Mouse (Mus musculus) spleen, postnatal 10 days (tissue): ENCODE results near the gene Ppef2.

Experiments
- DNase-seq, 2 experiments: peaks; one replicate each; pipeline ENCODE4 v3.0.0; 2021 to 2022; ENCODE audit warnings: low spot score in 2 of 2

Ppef2 gene

DNA sequence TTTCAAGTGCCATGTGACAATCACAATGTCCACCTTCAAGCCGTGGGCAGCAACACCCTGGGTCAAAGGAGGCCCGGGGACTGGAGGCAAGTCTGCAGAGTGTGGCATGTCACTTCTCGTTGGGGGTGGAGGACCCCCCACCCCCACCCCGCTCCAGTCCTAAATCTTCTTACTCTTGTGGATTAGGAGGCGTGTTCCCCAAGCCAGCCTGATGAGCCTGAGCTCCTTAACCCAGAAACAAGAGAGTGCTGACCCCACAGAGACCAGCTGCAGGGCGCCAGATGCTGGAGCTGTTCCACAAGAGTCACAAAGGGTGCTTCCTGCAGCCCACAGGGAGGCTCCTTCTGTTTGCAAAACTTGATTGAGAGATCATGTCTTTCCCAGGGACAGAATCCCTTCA, at the start of gene Ppef2:
Ppef2 (minus strand) TSS at position 61 of the 400 bp plus-strand sequence.
- no peak for DNase-seq

DNA sequence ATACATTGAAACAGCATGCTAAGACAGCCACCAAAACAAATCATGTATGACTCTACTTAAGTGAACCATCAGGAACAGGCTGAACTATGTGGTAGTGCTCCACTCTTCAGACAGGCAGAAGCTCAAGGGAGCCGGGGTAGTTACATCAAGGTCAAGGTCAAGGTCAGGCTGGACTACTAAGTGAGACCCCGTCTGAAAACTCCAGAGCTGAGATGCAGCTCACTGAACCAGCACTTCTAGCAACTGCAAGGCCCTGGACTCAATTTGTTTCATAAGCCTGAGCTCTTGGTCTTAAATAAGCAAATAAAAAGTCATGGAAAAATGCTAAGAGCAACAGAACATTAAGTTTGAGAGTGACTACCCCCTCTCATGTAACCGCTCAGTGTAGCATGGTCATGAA, 48.2 kb upstream of the Ppef2 start:
- no peak for DNase-seq

DNA sequence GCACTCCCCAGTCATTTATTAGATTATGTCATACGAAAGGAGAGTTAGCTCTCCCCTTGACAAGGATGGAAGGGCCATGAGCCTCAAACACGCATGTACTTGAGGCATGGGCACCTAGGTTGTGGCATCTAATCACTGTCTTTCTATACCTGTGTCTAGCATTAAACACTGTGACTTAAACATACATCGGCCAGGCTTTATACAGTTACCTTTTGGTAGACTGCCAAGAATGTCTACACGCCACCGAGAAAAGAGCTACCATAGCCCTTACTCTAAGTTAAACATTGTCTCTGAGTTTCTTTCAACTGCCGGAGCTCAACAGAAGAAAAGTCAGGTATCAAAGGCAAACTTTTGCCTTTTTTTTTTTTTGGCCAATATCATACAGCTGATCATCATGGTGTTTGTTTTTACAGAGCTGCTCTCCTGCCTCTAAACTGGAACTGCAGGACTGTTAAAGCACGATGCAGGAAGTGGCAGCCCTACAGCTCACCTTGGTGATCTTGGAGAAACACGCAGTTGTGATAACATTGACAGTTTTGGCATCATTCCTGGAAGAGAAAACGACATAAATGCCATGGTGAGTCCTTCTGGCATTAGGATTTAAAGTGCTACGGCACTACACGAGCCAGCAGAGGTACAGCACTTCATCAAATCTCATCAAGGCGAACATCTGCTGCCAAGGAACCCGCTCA, 46.2 kb upstream of the Ppef2 start:
- DNase-seq, result no peak

DNA sequence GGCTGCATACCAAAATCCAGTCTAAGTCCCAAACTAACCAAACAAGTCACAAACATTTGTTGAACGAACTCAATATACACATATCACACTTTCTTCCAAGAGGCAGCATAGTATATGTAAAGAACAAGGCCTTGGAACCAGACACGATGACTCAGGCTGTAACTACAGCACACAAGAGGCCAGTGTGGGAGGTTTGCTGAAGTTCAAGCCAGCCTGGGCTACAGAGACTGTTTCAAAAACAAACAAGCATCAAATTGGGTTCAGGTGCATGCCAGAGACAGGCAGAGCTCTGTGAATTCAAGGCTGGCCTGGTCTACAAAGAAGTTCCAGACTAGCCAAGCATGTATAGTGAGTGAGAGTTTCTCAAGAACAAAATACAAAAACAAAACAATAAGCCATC, 38.4 kb upstream of the Ppef2 start:
- no peak for DNase-seq

DNA sequence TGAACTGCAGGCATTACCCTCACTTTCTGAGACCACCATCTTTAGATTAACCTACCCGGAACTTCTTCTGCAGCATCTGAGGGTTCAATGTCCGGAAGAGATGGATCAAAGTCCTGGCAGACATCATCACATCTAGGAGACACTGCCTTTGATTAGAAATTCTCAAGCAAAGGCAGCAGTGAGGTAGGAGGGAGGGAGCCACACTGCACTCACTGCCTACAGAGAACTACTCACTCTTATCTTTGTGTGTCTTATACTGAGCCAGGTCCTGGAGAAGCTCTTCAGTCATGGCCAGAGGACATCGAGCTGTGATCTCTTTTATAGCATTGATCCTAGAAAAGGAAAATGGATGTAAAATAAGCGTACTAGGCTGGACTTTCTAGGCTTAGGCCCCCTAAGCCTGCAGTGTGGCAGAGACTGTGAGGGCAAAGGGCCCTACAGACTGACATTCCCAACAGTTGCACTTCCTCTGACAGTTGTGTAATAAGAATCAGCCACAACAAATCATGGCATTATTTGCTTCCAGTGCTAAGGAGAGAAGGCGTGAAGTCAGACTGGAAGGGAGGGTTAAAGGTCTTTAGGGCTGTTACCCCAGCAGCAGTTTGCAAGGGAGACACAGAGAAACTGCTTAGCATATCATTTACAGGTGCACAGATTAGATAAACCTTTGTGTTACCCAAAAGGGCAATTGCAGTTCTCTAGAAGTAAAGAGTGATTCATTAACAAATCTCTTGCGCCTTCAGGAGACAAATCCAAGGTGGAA, 35.8 kb upstream of the Ppef2 start:
- DNase-seq, result no peak

DNA sequence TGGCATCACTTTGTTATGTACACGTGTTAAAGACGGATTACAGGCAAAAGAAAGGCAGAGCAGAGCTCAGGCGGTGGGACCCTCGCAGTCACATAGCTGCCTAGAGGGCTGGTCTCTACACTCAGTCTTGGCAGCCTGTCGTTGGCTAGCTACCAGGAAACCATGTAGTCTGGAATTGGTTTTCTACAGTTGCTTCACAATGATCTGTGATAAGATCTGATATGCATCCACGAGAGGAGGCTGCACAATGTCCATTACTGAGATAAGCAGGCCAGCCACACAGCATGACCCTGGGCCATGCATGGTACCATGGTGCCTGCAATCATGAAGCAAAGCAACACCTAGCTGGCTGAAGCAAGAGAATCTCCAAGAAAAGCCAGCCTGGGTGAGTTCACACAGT, 31.8 kb upstream of the Ppef2 start:
- no peak for DNase-seq

DNA sequence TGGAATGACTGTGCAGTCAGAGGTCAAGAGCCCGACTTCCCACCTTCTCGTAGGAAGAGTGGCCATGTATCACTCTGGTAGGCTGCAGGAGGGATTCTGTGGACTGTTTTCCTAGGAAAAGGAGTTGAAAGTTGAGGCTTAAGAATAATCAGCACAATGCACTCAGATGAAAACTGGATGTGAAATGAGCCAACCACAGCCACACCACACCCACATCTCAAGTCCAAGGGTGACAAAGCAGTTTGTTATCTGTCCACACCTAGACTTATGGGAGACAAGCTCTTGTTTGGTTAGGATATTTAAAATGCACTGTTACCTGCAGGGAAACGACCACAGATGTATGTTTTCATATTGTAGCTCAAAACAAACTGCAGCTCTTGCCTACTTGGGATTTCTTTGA, 27.0 kb upstream of the Ppef2 start:
- no peak for DNase-seq

DNA sequence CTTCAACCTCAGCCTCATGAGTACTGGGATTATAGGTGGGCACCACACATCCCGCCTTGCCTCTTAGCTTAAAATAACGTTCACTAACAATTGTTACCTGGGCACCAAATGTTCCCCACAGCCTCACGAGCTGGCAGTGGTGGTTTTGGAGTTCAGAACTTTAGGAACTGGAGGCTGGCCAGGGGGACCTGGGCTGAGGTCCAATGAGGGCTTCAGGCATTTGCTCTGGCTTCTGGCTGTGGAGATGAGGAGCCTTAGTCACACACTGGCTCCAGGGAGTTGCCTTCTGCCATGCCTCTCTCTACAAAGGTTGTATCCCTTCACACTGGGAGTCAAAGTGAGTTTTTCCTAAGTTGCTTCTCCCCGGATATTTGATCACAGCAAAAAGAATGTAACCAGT, 26.5 kb upstream of the Ppef2 start:
- no peak for DNase-seq

DNA sequence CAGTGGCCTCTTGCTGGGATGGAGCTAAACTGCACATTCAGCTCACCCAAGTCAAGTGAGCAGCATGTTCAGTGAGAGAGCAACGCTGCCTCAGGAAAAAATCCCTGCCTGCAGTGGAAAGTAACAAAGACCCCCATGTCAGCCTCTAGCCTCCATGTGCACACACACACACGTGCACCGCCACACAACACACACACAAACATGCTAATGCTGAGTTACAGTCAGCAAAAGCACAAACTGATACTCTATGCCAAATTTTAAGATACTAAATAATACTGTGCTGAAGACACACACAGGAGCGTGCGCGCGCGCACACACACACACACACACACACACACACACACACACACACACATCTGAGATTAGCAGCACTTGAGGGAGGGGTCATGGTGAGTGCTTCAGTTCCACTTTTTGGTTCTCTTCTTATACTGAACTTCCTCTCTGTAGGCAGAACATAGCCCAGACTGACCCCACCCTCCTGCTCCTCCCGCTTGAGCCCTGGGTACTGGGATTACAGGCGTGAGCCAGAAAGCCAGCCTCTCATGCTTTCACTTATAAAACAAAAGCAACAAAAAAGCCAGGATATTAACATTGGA, 23.0 kb upstream of the Ppef2 start:
- DNase-seq, result peak in 1 of 2 experiments; percentile 62

DNA sequence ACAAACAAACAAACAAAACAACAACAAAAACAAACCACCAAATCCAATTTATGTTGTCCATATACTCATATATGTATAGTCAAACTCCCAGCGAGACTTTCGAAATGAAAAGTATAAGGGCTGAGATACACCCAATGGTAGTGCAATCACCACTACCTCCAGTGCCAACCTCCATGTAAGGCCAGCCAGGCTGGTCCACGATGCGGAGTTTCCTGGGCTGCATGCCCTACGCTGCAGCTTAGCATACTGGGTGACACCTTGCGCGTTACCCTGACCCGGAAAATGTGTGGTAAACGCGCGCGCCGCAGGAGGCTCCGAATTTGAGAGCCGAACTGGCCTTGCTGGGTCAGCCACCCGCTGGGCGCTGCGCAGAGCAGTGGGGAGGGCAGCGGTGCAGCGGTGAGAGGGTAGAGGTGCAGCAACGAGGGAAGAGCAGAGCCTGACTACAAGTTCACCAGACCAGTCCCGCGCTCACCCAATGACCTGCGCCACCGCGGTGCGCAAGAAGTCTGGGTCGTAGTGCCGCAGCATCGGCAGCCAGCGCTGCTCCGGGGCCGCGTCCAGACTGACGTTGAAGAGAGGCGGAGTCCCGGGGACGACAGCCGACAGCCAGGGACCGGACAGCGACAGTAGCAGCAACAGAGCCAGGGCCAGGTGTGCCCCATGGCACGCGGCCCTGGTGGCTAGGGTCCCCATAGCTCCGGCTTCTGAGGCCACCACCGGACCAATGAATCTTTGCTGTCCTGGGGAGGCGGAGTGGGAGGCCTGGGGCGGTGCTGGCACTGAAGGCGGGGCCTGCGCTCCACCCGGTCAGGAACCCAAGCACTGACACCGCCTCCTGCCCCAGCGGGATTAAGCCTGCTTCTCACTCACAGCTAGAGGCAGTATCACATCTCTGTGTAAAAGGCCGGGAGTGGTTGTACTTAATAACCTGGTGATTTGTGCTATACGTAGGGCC, 21.6 kb upstream of the Ppef2 start, which contains the start of gene Naaa:
Naaa (minus strand) TSS at position 734 of the 958 bp plus-strand sequence.
- peak; percentile 69 to 84 for DNase-seq

DNA sequence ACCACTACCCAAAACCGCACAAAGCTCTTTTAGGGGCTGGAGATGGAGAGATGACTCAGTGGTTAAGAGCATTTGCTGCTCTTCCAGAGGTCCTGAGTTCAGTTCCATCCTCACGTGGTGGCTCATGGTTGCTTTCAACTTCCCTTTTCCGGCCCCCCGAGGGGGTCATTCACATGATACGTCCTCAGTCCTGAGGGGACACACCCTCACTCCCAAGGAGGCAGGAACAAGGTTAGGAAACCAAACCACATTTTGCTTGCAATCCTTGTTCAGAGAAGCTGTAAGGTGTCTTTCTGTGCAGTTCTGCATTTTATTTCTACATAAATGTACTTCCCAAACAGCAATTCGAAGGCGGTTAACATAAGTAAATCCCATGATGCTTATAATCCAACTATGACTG, 14.4 kb upstream of the Ppef2 start:
- no peak for DNase-seq

DNA sequence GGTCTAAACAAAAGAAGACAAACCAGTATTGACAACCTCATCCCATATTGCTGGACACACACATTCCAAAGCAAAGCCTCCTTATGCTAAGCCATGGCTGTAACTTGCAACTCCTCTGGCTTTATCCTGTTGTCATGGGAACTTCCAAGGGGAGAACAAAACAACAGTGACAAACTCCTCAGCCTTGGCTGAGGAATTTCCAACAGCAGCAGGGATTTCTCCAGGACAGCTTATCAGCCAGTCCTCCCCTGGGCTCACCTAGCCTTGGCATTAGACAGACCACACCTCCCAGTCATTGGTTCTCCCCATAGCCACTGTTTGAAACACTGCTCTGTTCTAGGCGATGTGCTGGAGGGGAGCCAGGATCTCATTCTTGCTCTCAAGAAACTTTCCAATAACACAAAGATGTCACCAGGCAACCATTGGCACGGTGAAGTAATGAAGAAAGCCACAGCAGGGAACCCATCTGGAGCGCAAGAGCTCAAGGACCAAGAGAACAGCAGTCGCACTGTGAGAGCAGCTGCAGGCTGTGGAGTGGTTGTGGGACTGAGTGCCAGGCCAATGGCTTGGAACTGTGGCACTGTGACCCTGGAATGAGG, 7.8 kb upstream of the Ppef2 start:
- DNase-seq, result no peak

DNA sequence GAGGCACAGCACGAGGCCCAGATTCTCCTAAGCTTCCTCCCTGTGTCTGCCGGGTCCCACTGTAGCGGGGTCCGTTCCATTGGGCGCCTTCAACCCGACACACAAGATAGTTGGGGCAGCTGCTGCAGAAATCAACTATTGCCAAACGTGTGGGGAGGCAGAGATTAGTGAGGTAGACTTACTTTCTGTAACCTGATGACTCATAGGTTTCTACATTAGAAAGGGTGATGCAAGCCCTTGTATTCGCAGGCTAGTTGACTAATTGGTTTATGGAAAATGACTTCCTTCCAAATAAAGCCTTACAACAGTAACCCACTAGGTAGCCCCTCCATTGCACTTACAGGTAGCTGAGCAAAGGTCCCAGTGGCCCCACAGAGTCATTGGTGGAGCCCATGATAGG, 6.6 kb upstream of the Ppef2 start:
- DNase-seq, result no peak

DNA sequence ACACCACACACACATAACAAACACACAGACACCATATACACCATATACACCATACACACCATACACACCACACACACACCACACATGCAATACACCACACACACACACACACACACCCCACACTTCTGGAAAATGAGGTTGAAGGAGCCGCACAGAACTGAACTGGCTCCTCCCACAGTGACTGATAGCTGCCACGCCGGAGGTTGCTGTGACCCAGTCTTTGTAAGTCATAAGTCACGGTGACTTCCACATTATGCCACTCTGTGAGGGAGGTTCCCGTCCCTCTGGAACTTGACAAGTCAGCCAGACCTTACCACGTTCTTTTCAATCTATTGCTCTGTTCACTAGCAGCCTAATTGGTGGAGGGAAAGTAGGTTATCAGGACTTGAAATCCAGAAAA, 1.6 kb downstream of the Ppef2 start:
- DNase-seq, result no peak

DNA sequence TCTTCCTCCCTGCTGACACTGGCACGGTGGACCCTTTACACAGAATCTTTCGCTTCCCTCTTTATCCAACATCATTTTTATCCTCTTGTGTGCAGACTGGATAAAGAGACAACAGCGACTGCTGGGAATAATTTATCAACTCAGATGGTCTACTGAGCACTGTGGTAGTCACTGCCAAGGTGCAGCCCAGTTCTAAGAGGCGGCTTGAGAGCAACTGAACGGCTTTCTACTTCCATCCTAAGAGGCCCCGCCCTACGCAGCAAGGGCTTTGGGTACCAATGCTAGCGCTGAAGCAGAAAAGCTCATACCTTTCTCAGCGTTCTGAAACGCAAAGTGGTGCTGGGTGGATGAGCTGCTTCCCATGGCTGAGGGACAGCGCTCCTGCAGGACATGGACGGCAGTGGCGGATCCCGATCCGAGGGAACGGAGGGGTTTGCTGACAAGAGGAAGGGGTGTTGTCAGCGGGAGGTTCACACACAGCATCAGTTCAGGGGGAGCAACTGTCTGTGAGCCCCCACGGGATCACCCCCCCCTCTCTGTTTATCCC, 3.2 kb downstream of the Ppef2 start:
- DNase-seq, result no peak

DNA sequence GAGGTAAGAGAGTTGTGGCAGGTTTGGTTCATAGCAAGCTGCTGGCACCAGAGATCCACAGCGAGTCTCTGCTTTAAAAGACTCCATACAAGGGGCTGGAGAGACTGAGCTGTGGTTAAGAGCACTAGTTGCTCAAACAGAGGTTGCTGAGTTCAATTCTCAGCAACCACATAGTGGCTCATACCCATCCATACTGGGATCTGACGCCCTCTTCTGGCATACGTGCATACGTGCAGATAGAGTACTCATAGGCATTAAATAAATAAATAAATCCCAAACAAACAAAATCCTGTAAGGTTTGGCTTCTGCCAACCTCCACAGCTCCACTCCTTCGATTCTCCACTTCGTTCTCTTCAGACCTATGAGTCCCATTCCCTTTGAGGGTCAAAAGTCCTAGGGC, 4.0 kb downstream of the Ppef2 start:
- no peak for DNase-seq

DNA sequence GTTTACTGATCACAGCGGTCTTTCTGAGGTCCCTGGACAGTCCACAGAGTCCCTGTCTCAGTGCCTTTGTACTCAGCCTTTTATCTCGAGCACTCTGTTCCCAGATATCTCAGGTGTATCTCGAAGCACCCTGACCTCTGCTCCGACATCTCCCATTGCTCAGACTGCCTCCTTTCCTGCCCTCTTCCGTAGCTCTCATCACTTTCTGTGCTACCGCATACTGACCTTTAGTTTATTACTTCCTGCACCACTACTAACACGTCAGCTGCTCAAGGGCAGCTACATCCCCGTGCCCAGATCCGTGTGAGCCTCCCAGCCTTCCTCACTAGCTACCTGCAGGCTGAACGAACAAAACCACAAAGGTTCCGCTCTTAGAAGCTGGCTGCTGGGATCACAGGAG, 7.5 kb downstream of the Ppef2 start:
- DNase-seq, result no peak

DNA sequence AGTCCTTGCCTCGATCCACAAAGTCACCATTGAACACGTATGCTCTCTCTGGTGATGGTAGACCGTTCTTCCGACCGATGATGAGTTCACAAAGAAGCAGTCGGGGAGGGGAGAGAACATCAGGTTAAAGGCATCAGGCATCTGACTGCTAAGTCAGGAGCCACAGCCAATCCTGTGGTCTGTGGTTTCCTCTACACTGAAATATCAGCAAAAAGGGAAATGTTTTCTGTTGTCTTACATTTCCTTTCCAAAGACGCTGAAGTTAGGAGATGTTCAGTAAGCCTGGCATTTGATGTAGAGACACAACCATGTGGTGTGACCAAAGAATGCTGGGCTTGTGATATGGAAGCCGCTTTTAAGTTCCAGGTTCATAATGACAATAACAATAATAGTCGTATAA, 10.6 kb downstream of the Ppef2 start:
- no peak for DNase-seq

DNA sequence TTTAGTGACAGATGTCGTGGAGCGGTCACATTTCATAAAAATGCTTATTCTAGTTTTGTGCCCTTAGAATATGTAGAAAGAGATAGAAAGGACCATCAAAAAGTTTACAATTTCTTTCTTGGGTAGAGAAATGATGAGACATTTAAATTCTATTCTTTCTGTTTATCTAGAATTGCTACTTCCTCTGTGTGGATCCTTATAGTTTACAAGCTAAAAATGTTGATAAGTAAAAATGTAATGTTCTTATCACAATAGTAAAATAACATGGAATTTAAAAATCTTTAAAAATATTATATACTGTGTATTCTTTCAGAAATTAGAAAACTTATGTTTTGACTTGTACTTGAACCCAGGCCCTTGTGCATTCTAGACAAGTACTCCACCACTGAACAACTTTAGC, 11.2 kb downstream of the Ppef2 start:
- DNase-seq, result no peak

DNA sequence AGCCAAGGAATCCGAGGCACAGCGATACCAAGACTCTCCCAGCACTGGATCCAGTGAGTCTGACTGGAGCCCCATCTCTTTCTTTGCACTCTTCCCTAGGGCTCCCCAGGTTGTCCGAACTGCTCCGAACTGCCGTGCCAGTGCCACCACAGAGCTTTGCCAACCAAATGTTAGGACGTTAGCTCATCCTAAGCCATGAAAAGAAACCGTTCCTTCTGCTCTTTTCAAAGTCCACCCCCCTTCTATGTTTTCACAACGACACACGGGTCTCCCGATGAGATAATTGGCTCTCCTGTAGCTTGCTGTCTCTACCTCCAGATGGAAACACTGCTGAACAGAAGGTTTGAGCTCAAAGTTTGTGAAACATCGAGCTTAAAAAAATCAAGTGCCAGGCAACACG, 15.3 kb downstream of the Ppef2 start:
- DNase-seq, result no peak
